42 mouse cellular contexts compared by ENCODE assay signal in the genomic region with DNA sequence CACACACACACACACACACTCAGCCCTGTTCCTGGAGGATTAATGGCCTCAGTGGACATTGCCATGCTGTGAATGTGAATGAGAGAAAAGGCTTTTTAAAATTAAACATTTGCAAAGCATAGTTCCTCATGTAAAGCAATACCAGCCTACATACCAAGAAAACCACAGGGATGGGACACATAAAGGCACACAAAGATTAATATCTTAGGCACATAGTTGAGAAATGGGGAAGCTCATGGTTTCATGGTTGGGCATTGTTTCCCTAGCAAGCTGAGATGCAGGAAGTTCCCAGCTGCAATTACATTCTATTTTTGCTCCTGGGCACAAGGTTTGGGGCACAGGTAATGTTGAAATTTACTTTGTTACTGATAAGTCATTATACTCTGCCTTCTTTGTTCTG. TPM values are rescaled to one million over a fixed set of nuclear protein-coding genes. Genes with fewer than 3 reads are reported as not detected.
"Had no signal": no experiment of that assay in that cellular context is flagged by ENCODE, and none has a peak within 500 bp of the region (broad histone marks: within the 10 kb centered on the region; RNA-seq: fewer than 3 reads in every experiment).

No protein-coding gene starts in this region.

- H3K36me3 ChIP-seq: heart, embryonic 13.5 days; heart, embryonic 15.5 days; hindbrain, embryonic 13.5 days; hindbrain, embryonic 15.5 days; kidney, embryonic 15.5 days; limb, embryonic 10.5 days; limb, embryonic 12.5 days; liver, embryonic 13.5 days; liver, embryonic 15.5 days had no signal

- H3K4me1 ChIP-seq: heart, embryonic 13.5 days; heart, embryonic 15.5 days; hindbrain, embryonic 13.5 days; hindbrain, embryonic 15.5 days; kidney, embryonic 15.5 days; limb, embryonic 10.5 days; limb, embryonic 12.5 days; liver, embryonic 13.5 days; liver, embryonic 15.5 days had no signal

- DNase-seq: gastrocnemius, adult 2 months; gastrocnemius, postnatal 10 days; gastrocnemius, postnatal 25 days; heart, adult 11 months; heart, adult 2 months; heart, postnatal 14 days; heart, postnatal 36 days; kidney, adult 11 months; kidney, adult 2 months; kidney, adult 9 months; kidney, postnatal 14 days; kidney, postnatal 36 days; layer of hippocampus, adult 9-11 months; layer of hippocampus, postnatal 36 days; liver; liver, embryonic 13.5 days had no signal

- H3K9me3 ChIP-seq: heart, embryonic 13.5 days; heart, embryonic 15.5 days; hindbrain, embryonic 13.5 days; hindbrain, embryonic 15.5 days; kidney, embryonic 15.5 days; limb, embryonic 10.5 days; limb, embryonic 12.5 days; liver, embryonic 13.5 days; liver, embryonic 15.5 days had no signal

- H3K27me3 ChIP-seq: heart, embryonic 13.5 days; heart, embryonic 15.5 days; hindbrain, embryonic 13.5 days; hindbrain, embryonic 15.5 days; kidney, embryonic 15.5 days; limb, embryonic 12.5 days; liver, embryonic 13.5 days; liver, embryonic 15.5 days had no signal

- H3K9ac ChIP-seq: heart, embryonic 13.5 days; heart, embryonic 15.5 days; hindbrain, embryonic 13.5 days; hindbrain, embryonic 15.5 days; kidney, embryonic 15.5 days; limb, embryonic 12.5 days; liver, embryonic 13.5 days; liver, embryonic 15.5 days had no signal

- H3K27ac ChIP-seq: gastrocnemius, adult 2 months; heart, adult 2 months; heart, embryonic 13.5 days; heart, embryonic 15.5 days; hindbrain, embryonic 13.5 days; hindbrain, embryonic 15.5 days; hindbrain, postnatal 0 days; kidney, embryonic 15.5 days; kidney, postnatal 0 days; limb, embryonic 10.5 days; limb, embryonic 12.5 days; liver, embryonic 13.5 days; liver, embryonic 15.5 days had no signal

- H3K4me3 ChIP-seq: gastrocnemius, adult 2 months; heart, adult 2 months; heart, embryonic 13.5 days; heart, embryonic 15.5 days; hindbrain, embryonic 13.5 days; hindbrain, embryonic 15.5 days; kidney, embryonic 15.5 days; limb, embryonic 10.5 days; limb, embryonic 12.5 days; liver, embryonic 13.5 days; liver, embryonic 15.5 days had no signal

- ATAC-seq: hindbrain, postnatal 0 days; intestine, embryonic 16.5 days had no signal

RNA-seq across cellular contexts. Expression of a gene that starts 31.3 kb away (rescaled TPM):
- total RNA-seq: gastrocnemius, adult 2 months; layer of hippocampus, adult 18-20 months; layer of hippocampus, adult 8-10 months; layer of hippocampus, postnatal 14 days; layer of hippocampus, postnatal 36 days; left cerebral cortex, adult 18-20 months; left cerebral cortex, adult 8-10 months; left cerebral cortex, postnatal 10 days; left cerebral cortex, postnatal 25 days had no signal
- polyA plus RNA-seq: hindbrain, embryonic 11.5 days; hindbrain, embryonic 13.5 days; hindbrain, embryonic 15.5 days; hindbrain, postnatal 0 days; limb, embryonic 10.5 days; limb, embryonic 12.5 days had no signal

RNA-seq across cellular contexts. Expression of a gene that starts 58.2 kb away (rescaled TPM):
- total RNA-seq: gastrocnemius, adult 2 months; gastrocnemius, postnatal 10 days; gastrocnemius, postnatal 25 days; gastrocnemius, postnatal 4 days; heart, adult 2 months; heart, postnatal 14 days; heart, postnatal 36 days; hindbrain, postnatal 0 days; layer of hippocampus, adult 18-20 months; layer of hippocampus, adult 8-10 months; layer of hippocampus, postnatal 14 days; layer of hippocampus, postnatal 36 days; left cerebral cortex, adult 18-20 months; left cerebral cortex, adult 8-10 months; left cerebral cortex, postnatal 10 days; left cerebral cortex, postnatal 25 days had no signal
- polyA plus RNA-seq: heart, adult 2 months; heart, embryonic 11.5 days; heart, embryonic 13.5 days; heart, embryonic 15.5 days; heart, postnatal 0 days; hindbrain, embryonic 11.5 days; hindbrain, embryonic 13.5 days; hindbrain, embryonic 15.5 days; hindbrain, postnatal 0 days; intestine, embryonic 14.5 days; intestine, embryonic 16.5 days; kidney, adult 2 months; kidney, embryonic 15.5 days; kidney, postnatal 0 days; large intestine, adult 2 months; limb, embryonic 10.5 days; limb, embryonic 12.5 days; limb, embryonic 14.5 days; liver, embryonic 11.5 days; liver, embryonic 13.5 days; liver, embryonic 15.5 days had no signal
